Mouse (Mus musculus) gonadal fat pad, adult 2 months (tissue): ENCODE data around the gene Napa. TPM values are rescaled to one million over a fixed set of nuclear protein-coding genes. Genes with fewer than 3 reads are reported as not detected.

Source experiments
- DNase-seq: peaks from one replicate; pipeline ENCODE4 v3.0.0-alpha.2; 2012; ENCODE audit warnings: low read depth
- polyA plus RNA-seq: library from polyadenylated mRNA; depleted of rRNA; stranded (reverse); fragments of >200 nt; gene quantifications from 2 replicates; pipeline ENCODE4 v1.2.3, GENCODE M21; 2012; rRNA removed

The Napa gene
- polyA plus RNA-seq, 1 experiment = 275 TPM

DNA sequence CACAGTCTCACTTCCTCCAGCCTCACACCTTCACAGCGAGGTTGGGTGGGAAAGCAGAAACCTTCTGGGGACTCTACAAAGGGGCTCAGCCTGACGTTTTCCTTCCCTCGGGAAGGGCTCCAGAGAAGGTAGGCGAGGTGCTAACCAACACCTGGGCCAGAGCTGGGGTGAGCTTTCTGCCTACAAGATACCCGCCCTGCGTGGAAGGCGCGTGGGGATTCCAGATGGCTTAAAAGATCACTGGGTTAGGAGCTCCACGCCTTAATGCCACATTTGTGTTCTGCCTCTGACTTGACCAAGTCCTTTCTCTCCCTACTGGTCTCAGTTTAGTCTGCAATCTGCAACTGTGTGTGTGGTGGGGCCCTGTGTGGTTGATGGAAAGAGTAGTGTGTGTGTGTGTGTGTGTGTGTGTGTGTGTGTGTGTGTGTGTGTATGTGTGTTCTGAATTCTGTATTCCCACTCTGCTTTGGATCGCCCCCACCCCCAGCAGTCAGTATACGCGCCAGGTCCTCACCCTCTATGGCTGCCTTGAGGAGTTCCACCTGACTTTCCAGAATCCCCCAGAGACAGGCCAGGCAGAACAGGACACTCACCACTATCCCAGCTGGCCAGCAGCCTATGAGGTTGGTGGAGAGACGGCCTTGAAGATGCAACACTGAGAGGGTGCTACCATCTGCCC lies 32.8 kb downstream of the Napa start:
- no peak for DNase-seq

DNA sequence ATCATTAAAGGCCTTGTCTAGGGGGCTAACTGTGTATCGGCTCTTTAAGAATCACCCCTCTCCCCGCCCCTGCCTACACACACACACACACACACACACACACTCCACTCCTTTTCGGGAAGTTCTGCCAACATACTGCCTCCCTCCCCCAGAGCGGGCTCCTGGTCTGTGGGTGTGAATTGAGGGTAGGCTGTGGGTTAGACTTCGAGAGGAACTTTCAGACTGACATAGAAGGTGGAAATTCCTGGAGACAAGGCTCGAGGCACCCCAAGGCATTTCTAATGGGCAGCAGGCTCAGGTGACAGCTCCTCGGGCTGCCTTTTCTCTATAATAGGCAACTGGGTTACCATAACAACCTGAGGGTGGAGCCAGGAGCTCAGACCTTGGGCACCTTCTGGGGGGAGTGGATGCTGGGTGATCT lies 33.9 kb downstream of the Napa start:
- DNase-seq = no peak

DNA sequence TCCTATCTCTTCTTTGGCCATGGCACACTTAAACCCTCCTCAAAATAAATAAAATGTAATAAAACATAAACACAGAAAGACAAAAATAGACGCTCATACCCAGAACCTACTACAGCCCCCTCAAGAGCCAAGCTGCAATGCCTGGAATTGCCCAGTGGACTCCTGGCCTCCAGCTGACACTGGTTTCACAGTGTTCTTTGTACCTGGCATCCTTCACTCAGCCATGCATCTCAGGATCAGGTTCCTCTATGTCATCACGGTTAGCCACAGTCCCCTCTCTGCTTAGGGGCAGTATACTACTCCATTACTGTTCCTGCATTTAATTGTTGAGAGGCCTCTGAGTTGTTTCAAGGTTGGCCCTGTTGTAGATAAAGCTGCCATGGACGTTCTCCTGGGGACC lies 34.7 kb downstream of the Napa start:
- no peak for DNase-seq

DNA sequence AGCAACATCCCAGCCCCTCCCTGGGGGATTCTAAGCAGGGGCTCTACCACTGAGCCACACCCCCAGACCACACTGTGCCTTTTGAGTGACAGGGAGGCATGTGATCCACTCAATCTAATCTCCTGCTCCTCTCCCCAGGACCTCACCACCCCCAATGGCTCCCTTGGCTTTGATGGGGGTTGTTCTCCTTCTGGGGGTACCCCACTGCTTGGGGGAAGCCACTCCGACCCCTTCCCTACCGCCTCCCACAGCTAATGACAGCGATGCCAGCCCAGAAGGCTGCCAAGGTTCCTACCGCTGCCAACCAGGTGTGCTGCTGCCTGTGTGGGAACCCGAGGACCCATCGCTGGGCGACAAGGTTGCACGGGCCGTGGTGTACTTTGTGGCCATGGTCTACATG lies 35.4 kb downstream of the Napa start:
- DNase-seq = no peak

DNA sequence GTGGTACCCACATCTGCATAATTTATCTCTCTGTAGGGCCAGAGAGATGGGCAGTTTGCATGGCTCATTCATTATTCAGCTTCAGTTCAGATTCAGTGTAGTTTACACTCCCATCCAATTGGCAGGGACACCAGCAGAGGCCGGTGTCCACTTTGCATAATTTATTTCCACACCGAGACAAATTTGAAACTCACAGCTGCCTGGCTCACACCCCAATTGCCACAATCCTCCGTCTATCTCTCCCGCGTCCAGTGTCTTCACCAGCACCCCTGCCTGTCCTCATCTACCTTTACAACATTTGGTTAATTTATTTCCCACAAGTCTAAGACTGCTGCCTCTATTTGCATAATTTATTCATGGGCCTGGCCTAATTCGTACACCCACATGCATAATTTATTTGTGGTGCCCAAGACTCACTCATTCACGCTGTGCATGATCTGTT lies 36.7 kb downstream of the Napa start:
- DNase-seq = no peak

DNA sequence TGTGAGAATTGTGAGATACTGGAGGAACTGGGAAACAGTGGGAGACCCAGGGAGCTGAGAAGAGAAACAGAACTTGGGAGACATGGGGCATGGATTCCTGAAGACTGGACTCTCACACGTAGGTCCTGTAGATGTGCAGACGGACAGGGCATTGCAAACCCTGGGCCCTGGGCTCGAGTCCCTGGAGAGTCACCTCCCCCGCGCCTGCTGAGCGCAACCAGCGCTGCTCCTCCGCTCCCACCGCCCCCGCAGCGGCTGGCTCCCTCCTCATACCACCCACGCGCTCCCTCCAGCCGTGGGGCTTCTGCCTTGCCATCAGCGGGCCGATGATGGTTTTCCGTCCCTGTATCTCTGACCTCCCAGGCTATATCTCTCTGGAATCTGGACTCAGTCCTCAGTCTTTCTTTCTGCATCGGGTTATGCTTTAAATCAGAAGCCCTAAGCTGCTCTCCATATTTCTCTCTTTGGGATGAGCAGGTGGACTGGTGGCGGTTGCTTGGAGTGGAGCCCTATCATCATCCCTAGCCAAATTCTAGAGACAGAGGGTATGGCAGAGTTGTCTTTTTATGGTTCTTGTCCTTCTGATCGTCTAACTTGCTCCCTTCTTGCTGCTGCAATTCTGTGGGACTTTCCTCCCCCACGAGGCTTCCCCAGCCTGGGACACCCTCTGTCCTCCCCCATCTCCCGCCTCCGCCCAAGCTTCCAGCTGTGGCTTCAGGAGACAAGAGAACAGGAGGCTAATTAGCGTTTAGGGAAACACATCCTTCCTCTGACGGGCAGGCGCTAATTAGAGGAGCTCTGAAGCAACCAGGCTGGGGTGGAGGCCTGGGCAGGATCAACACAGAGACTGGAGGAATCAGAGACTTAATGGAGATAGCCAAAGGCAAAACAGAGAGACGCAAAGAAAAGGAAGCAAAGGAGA lies 48.5 kb downstream of the Napa start:
- DNase-seq = no peak

DNA sequence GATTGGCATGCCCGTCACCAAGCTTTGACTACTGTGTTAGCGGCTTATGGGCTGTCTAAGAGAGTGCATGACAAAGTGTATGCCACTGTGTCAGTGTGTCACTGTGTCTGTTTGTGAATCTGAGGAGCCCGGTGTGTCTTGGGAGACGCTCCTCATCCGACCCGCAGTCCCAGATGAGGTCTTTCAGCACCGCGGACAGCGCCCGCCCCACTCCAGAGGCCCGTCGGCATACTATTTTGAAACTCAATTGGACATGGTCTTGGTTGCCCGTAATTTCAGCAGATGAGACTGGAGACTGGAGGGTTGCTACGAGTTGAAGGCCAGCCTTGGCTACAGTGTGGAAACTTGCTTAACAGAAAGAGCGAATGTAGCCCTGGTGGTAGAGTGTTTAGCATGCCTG lies 49.4 kb downstream of the Napa start:
- DNase-seq = no peak

DNA sequence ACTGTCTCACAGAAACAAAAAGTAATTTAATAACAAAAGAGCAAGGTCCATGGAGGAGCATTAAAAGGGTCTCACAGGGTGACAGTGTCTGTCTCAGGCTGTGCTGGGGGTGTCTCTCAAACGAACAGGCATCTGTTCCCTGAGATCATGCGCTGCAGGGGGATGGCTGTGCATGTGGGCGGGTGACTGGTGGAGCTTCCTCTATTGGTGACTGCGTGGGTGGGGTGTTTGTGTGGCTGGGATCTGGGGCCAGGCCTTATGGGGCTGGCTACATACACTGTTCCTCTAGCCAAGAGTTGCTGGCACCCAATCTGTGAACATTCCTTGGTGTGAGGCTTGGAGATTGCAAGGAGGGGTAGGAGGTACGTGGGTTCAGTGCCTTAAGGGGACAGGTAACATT lies 51.0 kb downstream of the Napa start:
- DNase-seq = no peak

DNA sequence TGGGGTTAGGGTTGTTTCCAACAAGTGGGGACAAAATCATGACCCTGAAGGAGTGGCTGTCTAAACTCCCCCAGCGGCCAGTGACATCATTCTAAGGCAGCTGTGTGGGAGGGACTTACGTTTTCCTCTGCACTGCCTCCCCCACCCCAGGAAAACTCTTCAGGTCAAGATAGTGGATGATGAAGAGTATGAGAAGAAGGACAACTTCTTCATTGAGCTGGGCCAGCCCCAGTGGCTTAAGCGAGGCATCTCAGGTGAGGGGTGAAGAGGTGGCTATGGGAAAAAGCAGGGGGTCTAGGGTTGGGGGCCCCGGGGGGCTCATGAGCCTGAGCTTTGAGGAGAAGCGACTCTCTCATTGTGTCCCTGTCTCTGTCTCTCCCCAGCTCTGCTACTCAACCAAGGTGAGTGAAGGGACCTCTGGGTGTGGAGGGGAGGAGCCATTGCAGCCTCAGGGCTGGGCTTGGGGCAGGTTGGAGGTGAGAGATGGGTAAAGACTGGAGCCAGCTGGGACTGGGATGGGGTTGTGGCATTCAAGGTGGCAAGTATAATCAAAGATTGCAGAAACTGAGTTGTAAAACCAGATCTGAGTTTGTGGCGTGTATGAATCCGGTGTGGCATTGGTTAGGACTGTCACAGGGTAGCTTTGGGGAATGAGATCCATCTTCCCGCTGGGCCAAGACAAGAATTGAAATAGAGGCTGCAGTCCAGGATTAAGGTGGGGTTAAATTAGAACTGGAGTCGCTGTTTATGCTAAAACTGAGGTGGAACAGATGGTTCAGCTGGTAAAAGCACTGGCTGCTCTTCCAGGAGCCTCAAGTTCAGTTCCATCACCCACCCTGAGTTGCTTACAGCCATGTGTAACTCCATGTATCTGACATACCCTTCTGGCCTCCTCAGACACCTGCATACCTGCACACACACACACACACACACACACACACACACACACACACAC lies 52.2 kb downstream of the Napa start:
- DNase-seq = no peak

DNA sequence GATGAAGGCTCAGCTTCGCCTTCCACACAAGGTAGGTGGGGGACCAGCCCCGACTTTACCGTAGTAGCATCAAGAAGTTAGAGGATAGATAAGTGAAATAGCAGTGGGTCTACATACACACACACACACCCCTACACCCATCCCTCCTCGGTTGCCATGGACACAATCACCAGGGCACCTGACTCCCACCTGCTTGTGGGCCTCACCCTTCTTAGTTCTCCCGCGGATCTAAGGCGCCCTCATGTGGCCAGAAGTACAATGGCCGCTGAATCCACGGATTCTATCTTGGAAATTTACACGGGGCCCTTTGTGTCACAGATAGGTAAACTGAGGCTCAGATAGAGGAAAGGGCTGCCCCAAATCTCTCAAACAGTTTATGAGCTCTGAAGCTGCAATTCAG lies 55.3 kb downstream of the Napa start:
- no peak for DNase-seq

DNA sequence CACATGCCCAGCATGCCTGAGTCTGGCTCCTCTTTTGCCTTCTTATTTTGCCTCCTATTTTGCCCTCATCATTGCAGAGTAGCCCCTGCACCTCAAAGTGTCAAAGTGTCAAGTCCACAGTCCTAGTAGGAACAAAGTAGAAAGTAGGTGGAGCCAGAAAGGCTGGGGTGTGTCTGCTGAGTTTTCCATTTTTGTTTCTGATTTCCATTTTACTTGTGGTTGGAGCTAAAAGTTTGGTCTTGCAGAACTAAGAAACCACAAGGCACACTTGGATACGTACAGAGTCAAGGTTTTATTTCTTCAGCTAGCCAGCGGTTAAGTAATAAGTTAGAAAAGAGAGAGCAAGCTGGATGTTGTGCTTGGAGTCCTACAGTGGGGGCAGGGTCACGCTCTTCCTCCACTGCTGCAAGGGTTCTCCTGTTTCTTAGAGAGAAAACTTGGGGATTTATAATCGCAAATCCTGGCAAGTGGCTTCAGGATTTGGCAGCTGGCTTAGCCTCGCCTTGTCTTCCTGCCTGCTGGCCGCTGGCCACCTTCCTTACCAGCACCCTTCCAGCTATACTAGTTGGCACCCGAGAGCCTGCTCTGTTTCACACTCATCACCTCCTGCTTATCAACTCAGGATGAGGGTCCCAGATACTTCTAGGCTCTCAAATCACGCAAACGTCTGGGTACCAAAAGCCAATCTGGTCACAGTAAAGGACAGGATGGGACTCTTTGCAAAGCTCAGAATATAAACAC lies 57.0 kb downstream of the Napa start:
- no peak for DNase-seq

DNA sequence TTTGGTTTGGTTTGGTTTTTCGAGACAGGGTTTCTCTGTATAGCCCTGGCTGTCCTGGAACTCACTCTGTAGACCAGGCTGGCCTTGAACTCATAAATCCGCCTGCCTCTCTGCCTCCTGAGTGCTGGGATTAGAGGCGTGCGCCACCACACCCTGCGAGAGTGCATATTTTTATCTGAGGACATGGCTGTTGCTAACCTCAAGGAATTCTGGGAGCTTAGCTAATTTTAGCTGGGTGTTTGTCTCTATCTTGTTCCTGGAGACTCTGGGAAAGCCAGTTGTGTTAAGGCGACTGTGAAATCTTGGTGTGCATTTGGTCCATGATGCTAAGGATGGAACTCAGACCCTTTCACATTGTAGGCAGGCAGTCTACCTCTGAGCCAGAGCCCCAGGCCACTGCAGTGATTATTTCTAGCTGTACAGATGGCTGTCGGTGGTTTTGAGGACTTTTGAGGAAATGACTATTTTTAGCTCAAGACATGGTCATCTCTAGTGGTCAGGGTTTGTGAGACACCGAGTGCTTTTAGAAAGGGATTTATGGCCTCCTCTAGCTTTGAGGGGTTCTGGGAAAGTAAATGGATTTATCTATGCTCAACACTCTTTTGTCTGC lies 58.0 kb downstream of the Napa start:
- no peak for DNase-seq

DNA sequence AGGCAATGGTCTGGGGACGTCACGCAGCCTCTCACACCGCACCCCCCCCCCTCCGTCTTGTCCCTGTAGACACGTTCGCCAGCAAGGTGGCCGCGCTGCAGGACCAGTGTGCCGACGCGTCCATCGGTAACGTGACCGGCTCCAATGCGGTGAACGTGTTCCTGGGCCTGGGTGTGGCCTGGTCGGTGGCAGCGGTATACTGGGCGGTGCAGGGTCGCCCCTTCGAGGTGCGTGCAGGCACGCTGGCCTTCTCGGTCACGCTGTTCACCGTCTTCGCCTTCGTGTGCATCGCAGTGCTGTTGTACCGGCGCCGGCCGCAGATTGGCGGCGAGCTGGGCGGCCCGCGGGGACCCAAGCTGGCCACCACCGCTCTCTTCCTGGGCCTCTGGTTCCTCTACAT lies 60.5 kb downstream of the Napa start:
- DNase-seq = no peak

DNA sequence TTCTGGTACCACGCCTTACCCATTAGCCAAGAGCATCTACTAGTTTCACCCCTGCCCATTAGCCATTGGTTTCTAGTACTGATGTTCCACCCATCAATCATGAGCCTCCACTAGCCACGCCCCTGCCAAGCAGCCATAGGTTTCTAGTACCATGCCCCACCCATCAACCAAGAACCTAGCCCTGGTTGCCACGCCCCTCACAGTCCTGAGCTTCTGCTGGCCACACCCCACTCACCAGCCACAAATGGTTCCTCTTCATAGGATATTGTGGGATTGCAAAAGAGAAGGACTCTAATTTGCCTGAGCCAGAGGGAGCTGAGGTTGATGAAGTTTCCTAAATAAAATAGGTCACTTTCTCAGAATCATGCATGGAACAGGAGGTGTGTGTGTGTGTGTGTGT lies 62.4 kb downstream of the Napa start:
- no peak for DNase-seq

DNA sequence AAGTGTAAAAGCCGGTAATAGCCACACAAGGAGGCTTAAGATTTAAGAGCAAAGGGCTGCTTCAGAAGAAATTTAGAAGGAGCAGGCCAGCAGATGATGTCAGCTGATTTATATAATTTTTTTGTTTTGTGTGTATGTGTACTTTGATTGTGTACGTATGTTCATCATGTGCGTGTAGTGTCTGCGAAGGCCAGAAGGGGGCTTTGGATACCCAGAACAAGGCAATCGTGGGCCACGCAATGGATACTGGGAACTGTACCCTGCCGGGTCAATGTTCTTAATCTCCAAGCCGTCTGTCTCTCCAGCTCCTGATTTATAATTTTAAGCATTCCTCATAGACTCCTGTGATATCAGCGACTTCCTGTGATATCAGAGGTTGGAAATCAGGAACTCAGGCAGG lies 63.0 kb downstream of the Napa start:
- no peak for DNase-seq

DNA sequence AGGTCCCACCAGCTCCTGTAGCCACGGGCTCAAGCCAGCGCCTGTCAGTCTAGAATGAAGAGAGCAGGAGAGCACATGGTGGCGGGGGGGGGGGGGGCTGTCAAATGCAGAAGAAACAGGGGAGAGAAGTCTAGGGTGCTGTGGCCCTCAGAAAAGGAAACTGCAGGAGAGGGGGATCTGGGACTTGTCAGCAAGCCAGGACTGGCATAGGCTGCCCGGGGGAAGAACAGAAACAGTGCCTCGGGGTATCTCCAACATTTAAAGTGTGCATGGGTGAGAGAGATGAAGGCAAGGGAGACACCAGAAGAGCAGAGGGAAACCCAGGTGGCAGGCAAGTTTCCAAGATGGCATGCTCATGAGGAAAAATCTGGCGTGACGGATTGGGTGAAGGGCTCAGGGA lies 63.8 kb downstream of the Napa start:
- DNase-seq = no peak

Other genes with a start within 250 kb of the Napa start
- gene Crx, start 218.5 kb upstream of the Napa start, polyA plus RNA-seq = not detected in 2 replicates
- gene Crxos, start 215.8 kb upstream of the Napa start, polyA plus RNA-seq = not detected in 2 replicates
- 363 and 392 TPM in 2 replicates for gene Selenow, start 176.1 kb upstream of the Napa start, polyA plus RNA-seq
- gene Nop53, start 152.4 kb upstream of the Napa start, polyA plus RNA-seq = 102 and 118 TPM in 2 replicates
- 251 and 304 TPM in 2 replicates for gene Ehd2, start 130.9 kb upstream of the Napa start, polyA plus RNA-seq
- 3.7 and 6.6 TPM in 2 replicates for gene Bicra, start 50.5 kb upstream of the Napa start, polyA plus RNA-seq
- 0.19 and 0.36 TPM in 2 replicates for gene Zfp541, start 36.6 kb upstream of the Napa start, polyA plus RNA-seq
- gene Kptn, start 21.4 kb downstream of the Napa start, polyA plus RNA-seq = 29.9 and 30.9 TPM in 2 replicates
- gene Slc8a2, start 31.4 kb downstream of the Napa start, polyA plus RNA-seq = 0.78 and 1.3 TPM in 2 replicates
- gene Meis3, start 76.6 kb downstream of the Napa start, polyA plus RNA-seq = 10.8 and 12.4 TPM in 2 replicates
- 18.2 and 20.6 TPM in 2 replicates for gene Dhx34, start 123.6 kb downstream of the Napa start, polyA plus RNA-seq
- gene C5ar2, start 145.7 kb downstream of the Napa start, polyA plus RNA-seq = 0.62 and 0.90 TPM in 2 replicates
- gene C5ar1, start 161.1 kb downstream of the Napa start, polyA plus RNA-seq = 15.3 and 16.5 TPM in 2 replicates
- gene Inafm1, start 175.2 kb downstream of the Napa start, polyA plus RNA-seq = 37.4 and 49.1 TPM in 2 replicates
- gene Ccdc9, start 188.3 kb downstream of the Napa start, polyA plus RNA-seq = 35.3 and 37.7 TPM in 2 replicates
- gene Bbc3, start 209.9 kb downstream of the Napa start, polyA plus RNA-seq = 13.2 and 14.9 TPM in 2 replicates